Mouse (Mus musculus) cortical plate, adult 2 months (tissue): ENCODE results near the gene Med13l.

Source experiments
- CTCF ChIP-seq: fragments of 200-500 bp; IDR thresholded peaks from 2 replicates; pipeline ENCODE4 v1.5.1; 2011; ENCODE audit warnings: mild to moderate bottlenecking, control low read depth, low read length; ENCODE audit not compliant: insufficient read depth; ENCODE audit errors: extremely low read depth
- POLR2A ChIP-seq: fragments of 200-500 bp; IDR thresholded peaks from 2 replicates; pipeline ENCODE4 v1.6.1; 2011; ENCODE audit warnings: mild to moderate bottlenecking, low read length, control low read depth; ENCODE audit not compliant: insufficient read depth; ENCODE audit errors: extremely low read depth

- TF ChIP-seq CTCF (peak; percentile 74), POLR2A (no peak)
Measured at GRCm38 (mm10) chr5:118708215-118708949, 147.9 kb downstream of the Med13l start.
